Mouse (Mus musculus): ENCODE data around the gene Sctr. TPM values are rescaled to one million over a fixed set of nuclear protein-coding genes. Genes with fewer than 3 reads are reported as not detected.

Sctr gene
- polyA plus RNA-seq, 1 experiment from 2014 or later = not detected

- H3K9ac ChIP-seq = no peak overlapping the region
Measured at GRCm38 (mm10) chr1:120007851-120008588, 1.3 kb downstream of the Sctr start.

GRCm38 (mm10) chr1:120012638-120013037 lies 5.9 kb downstream of the Sctr start:
- H3K9me3 ChIP-seq (replicated peaks) = no peaks in the 10 kb centered on the region
- H3K36me3 ChIP-seq (replicated peaks) = no peaks in the 10 kb centered on the region
- H3K27me3 ChIP-seq = peaks cover 14% of the 10 kb centered on the region
- H3K4me3 ChIP-seq (replicated peaks) = no peak overlapping the region
- no peak overlapping the region for H3K4me2 ChIP-seq
- H3K4me1 ChIP-seq (replicated peaks) = no peaks in the 10 kb centered on the region
- ATAC-seq (ENCODE audit: insufficient read depth) = no peak
- H3K27ac ChIP-seq (replicated peaks) = no peak overlapping the region
- WGBS (ENCODE audit: insufficient replicate concordance) = 72% methylated on average over 12 of the region's 12 CpGs
- H3K9ac ChIP-seq = no peak overlapping the region

More at GRCm38 (mm10) chr1:120007851-120008588, 1.3 kb downstream of the Sctr start:
- H3K27ac ChIP-seq (replicated peaks) = no peak overlapping the region
- ATAC-seq (ENCODE audit: insufficient read depth) = no peak
- no peaks in the 10 kb centered on the region for H3K9me3 ChIP-seq (replicated peaks)
- H3K4me2 ChIP-seq = no peak overlapping the region
- peaks cover 41% of the 10 kb centered on the region for H3K27me3 ChIP-seq
- no peak overlapping the region for H3K4me3 ChIP-seq (replicated peaks)
- H3K36me3 ChIP-seq (replicated peaks) = no peaks in the 10 kb centered on the region
- H3K4me1 ChIP-seq (replicated peaks) = no peaks in the 10 kb centered on the region
- 28% methylated on average over 11 of the region's 11 CpGs for WGBS (ENCODE audit: insufficient replicate concordance)

DNA sequence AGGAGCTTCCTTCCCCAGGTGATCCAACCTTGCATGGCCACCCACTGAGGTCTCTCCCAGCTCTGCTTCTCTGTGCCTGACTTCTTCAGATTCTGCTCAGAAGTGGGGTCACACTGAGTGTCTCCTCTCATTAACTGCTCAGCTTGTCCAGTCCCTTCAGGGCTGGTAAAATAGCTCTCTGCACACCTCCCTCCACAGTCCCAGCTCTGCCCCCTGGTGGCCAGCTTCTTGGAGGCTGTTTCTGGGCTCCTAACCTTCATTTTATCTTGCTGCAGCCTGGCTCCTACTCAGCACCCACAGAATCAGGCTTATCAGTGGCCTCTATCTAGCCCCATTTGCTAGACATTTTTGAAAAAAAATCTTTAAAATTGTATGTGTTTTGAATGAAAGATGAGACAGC lies 6.4 kb downstream of the Sctr start:
- no peak overlapping the region for H3K4me2 ChIP-seq
- H3K27me3 ChIP-seq = peaks cover 9% of the 10 kb centered on the region
- no peaks in the 10 kb centered on the region for H3K9me3 ChIP-seq (replicated peaks)
- no peak overlapping the region for H3K9ac ChIP-seq
- H3K4me1 ChIP-seq (replicated peaks) = no peaks in the 10 kb centered on the region
- H3K27ac ChIP-seq (replicated peaks) = no peak overlapping the region
- H3K36me3 ChIP-seq (replicated peaks) = no peaks in the 10 kb centered on the region
- no peak overlapping the region for H3K4me3 ChIP-seq (replicated peaks)
- ATAC-seq (ENCODE audit: insufficient read depth) = no peak

- no peak overlapping the region for H3K4me3 ChIP-seq (replicated peaks)
- no peak overlapping the region for H3K9ac ChIP-seq
- no peak for ATAC-seq (ENCODE audit: insufficient read depth)
- no peaks in the 10 kb centered on the region for H3K36me3 ChIP-seq (replicated peaks)
- no peak overlapping the region for H3K4me2 ChIP-seq
- H3K27me3 ChIP-seq = no peaks in the 10 kb centered on the region
- H3K4me1 ChIP-seq (replicated peaks) = no peaks in the 10 kb centered on the region
- H3K27ac ChIP-seq (replicated peaks) = no peak overlapping the region
- H3K9me3 ChIP-seq (replicated peaks) = no peaks in the 10 kb centered on the region
- 57% methylated on average over 2 of the region's 2 CpGs for WGBS (ENCODE audit: insufficient replicate concordance)
Measured at GRCm38 (mm10) chr1:120016240-120016639, 9.5 kb downstream of the Sctr start.

GRCm38 (mm10) chr1:120018900-120019299 lies 12.2 kb downstream of the Sctr start:
- no peak overlapping the region for H3K4me2 ChIP-seq
- H3K27ac ChIP-seq (replicated peaks) = no peak overlapping the region
- H3K27me3 ChIP-seq = no peaks in the 10 kb centered on the region
- no peaks in the 10 kb centered on the region for H3K4me1 ChIP-seq (replicated peaks)
- ATAC-seq (ENCODE audit: insufficient read depth) = no peak
- H3K9ac ChIP-seq = no peak overlapping the region
- H3K9me3 ChIP-seq (replicated peaks) = no peaks in the 10 kb centered on the region
- no peak overlapping the region for H3K4me3 ChIP-seq (replicated peaks)
- WGBS (ENCODE audit: insufficient replicate concordance) = 37% methylated on average over 3 of the region's 3 CpGs
- no peaks in the 10 kb centered on the region for H3K36me3 ChIP-seq (replicated peaks)

DNA sequence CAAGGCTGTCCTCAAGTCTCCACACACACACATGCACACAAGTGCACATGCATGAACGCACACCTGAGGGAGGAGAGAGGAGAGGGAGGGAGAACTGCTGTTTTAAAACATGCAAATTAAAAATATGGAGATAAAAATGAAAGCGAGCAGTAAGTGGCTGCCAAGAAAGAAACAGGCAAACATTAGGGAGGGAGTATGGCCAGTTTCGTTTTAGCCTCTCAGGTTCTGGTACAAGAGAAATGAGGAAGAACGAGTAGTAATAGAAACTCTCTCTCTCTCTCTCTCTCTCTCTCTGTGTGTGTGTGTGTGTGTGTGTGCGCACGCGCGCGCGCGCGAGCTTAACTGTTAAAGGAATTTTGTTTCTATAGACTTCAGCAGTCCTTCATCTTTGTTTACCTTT lies 12.7 kb downstream of the Sctr start:
- Histone ChIP-seq H3K9me3 (replicated peaks) (no peaks in the 10 kb centered on the region), H3K27me3 (no peaks in the 10 kb centered on the region), H3K4me2 (no peak overlapping the region), H3K27ac (replicated peaks) (no peak overlapping the region), H3K4me1 (replicated peaks) (no peaks in the 10 kb centered on the region), H3K36me3 (replicated peaks) (no peaks in the 10 kb centered on the region), H3K4me3 (replicated peaks) (no peak overlapping the region), H3K9ac (no peak overlapping the region)
- 74% methylated on average over 12 of the region's 12 CpGs for WGBS (ENCODE audit: insufficient replicate concordance)
- ATAC-seq (ENCODE audit: insufficient read depth) = no peak

DNA sequence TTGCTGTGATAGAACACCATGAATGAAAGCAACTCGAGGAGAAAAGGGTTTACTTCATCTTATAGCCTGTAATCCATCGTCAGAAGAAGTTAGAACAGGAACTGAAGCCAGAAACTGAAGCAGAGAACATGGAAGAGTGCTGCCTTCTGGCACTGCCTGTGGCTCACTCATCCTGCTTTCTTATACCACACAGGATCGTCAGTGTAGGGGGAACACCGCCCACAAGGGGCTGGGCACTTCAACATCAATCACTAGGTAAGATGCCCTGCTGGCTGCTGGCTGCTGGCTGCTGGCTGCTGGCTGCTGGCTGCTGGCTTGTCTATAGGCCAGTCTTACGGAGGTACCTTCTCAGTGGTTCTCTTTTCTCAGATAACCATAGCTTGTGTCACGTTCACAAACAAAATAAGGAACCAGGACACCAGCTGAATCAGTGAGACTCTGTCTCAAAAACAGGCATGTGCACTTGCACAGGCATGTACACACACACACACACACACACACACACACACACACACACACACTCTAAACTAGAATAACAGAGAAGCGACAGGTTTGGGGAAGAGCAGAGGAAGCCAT lies 13.7 kb downstream of the Sctr start:
- no peaks in the 10 kb centered on the region for H3K9me3 ChIP-seq (replicated peaks)
- no peak overlapping the region for H3K4me3 ChIP-seq (replicated peaks)
- no peaks in the 10 kb centered on the region for H3K36me3 ChIP-seq (replicated peaks)
- WGBS (ENCODE audit: insufficient replicate concordance) = 27% methylated on average over 7 of the region's 7 CpGs
- H3K27me3 ChIP-seq = no peaks in the 10 kb centered on the region
- no peak overlapping the region for H3K9ac ChIP-seq
- ATAC-seq (ENCODE audit: insufficient read depth) = no peak
- H3K4me2 ChIP-seq = no peak overlapping the region
- no peak overlapping the region for H3K27ac ChIP-seq (replicated peaks)
- no peaks in the 10 kb centered on the region for H3K4me1 ChIP-seq (replicated peaks)

DNA sequence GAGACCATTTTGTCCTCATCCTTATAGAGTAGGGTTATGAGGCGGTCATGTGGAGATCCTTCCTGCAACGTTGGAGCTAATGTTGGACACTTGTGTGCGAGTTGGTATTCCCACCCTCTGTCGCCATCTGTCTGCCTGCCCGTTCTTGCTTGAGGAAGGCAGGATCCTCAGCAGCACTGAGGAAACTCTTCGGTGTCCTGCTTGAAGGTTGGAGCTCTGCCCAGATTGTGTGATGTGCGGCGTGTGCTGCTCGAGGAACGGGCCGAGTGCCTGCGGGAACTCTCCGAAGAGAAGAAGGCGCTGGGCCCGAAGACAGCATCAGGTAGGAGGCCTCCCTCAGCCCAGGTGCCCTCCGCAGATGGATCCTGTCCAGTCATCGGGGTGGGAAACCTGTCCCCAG lies 15.3 kb downstream of the Sctr start:
- no peak for ATAC-seq (ENCODE audit: insufficient read depth)
- Histone ChIP-seq H3K4me2 (no peak overlapping the region), H3K9me3 (replicated peaks) (no peaks in the 10 kb centered on the region), H3K27me3 (no peaks in the 10 kb centered on the region), H3K27ac (replicated peaks) (no peak overlapping the region), H3K36me3 (replicated peaks) (no peaks in the 10 kb centered on the region), H3K4me3 (replicated peaks) (no peak overlapping the region), H3K9ac (no peak overlapping the region), H3K4me1 (replicated peaks) (no peaks in the 10 kb centered on the region)
- WGBS (ENCODE audit: insufficient replicate concordance) = 78% methylated on average over 17 of the region's 17 CpGs

DNA sequence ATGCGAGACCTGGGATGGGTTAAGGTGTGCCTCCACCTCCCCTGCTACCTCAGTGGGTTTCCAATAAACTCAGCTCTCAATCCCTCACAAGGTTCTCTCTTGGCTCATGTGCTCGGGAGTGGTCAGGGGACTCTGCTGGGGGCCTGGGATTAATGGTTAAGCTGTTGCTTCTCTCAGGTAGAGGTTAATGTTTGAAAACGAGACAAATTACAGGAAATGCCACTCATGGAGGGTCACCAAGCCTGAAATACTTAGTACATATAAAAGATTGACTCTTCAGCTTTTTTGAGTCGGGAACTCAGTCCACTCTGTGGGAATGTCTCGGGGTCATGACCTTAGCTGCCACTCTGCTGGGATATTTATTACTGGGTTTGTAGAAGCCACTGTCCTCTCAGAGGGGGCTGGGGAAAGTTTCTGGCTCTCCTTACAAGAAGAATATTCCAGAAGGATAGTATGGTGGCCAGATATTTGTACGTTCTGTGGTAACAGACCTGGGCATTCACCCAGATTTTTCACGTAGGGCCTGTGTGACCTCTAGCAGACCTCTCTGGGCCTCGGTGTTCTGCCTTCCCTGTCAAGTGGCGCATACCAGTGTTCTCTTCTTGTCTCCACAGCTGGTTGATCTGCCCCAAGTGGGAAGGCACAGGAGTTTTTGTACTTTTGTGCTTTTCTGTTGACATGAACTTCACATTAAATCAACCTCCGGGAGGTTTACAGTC lies 17.8 kb downstream of the Sctr start:
- peak; percentile 29; the same call in 1 of the 2 replicates for ATAC-seq (ENCODE audit: insufficient read depth)
- 47% methylated on average over 10 of the region's 10 CpGs for WGBS (ENCODE audit: insufficient replicate concordance)
- H3K27ac ChIP-seq (replicated peaks) = no peak overlapping the region

DNA sequence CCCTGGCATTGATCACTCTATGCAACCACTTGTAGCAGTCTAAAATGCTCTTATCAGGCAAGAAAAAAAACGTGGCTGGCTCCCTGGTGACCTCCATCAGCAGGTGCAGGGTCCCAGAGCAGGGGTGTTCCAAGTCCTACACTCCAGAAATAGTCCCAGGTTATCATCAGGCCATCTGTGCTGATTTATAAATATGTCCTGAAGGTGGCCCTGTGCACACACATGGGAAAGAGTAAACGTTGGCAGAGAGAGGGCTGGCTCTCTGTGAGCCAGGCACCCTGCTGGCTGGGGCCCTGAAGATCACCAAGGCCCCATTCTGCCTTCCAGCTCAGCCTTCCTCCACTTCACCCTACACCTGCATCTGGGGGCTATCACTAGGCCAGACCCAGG lies 18.4 kb downstream of the Sctr start:
- no peaks in the 10 kb centered on the region for H3K27me3 ChIP-seq
- H3K36me3 ChIP-seq (replicated peaks) = no peaks in the 10 kb centered on the region
- H3K4me3 ChIP-seq (replicated peaks) = no peak overlapping the region
- no peak overlapping the region for H3K9ac ChIP-seq
- no peaks in the 10 kb centered on the region for H3K9me3 ChIP-seq (replicated peaks)
- H3K4me1 ChIP-seq (replicated peaks) = no peaks in the 10 kb centered on the region
- no peak overlapping the region for H3K27ac ChIP-seq (replicated peaks)
- H3K4me2 ChIP-seq = no peak overlapping the region
- WGBS (ENCODE audit: insufficient replicate concordance) = 12% methylated on average over 2 of the region's 2 CpGs
- peak; percentile 11; the same call in 1 of the 2 replicates for ATAC-seq (ENCODE audit: insufficient read depth)

More for the DNA sequence above, 17.8 kb downstream of the Sctr start:
- Histone ChIP-seq H3K9ac (no peak overlapping the region), H3K36me3 (replicated peaks) (no peaks in the 10 kb centered on the region), H3K4me1 (replicated peaks) (no peaks in the 10 kb centered on the region), H3K4me2 (no peak overlapping the region), H3K9me3 (replicated peaks) (no peaks in the 10 kb centered on the region), H3K27me3 (no peaks in the 10 kb centered on the region), H3K4me3 (replicated peaks) (no peak overlapping the region)

DNA sequence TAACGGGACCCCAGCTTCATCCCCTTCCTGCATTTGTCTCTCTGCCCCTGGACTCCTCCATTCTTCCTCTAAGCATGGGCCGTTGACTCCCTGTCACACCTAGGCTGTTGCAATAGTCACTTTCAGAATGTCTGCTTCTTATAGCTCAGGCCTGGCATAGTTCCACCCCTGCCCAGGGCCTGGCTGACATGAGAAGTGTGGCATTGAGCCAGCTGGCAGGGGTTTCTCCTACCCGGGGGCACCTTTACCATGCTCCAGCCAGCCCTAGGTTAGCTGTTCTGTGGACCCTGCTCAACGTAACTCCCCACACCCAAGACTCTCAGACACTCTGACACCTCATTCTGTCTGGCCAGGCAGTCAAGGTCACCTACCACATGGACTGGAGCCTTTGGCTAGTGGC lies 21.0 kb downstream of the Sctr start:
- WGBS (ENCODE audit: insufficient replicate concordance) = 45% methylated on average over 4 of the region's 4 CpGs
- Histone ChIP-seq H3K27me3 (no peaks in the 10 kb centered on the region), H3K9ac (no peak overlapping the region), H3K4me1 (replicated peaks) (no peaks in the 10 kb centered on the region), H3K27ac (replicated peaks) (no peak overlapping the region), H3K4me3 (replicated peaks) (no peak overlapping the region), H3K9me3 (replicated peaks) (no peaks in the 10 kb centered on the region), H3K36me3 (replicated peaks) (no peaks in the 10 kb centered on the region), H3K4me2 (no peak overlapping the region)
- ATAC-seq (ENCODE audit: insufficient read depth) = no peak

Data from liver, embryonic 15.5 days (tissue).